Mouse (Mus musculus): ENCODE results near the gene Lnx1.
A peak's percentile ranks its signal among the peaks of the same experiment; 100 is the strongest.

The Lnx1 gene

DNA sequence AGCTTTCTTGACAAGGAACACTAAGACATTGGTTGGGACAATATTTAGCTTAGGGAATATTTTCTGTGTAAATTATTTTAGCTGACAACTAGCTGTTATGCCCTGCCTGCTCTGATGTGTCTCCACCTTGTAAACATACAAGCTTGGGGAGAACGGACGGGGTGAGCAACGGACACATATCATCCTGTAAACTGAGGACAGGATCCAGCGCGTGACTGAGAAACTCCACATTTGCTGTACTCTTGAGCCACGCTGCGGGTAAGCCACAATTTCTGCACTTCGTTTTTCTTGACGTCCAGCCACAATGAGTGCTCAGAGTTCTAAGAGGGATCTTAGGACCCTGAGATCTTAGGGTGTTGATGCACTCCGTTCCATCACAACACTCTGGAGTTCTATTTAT, 48.9 kb downstream of the Lnx1 start:
- DNase-seq (ENCODE audit: low spot score): no peak

DNA sequence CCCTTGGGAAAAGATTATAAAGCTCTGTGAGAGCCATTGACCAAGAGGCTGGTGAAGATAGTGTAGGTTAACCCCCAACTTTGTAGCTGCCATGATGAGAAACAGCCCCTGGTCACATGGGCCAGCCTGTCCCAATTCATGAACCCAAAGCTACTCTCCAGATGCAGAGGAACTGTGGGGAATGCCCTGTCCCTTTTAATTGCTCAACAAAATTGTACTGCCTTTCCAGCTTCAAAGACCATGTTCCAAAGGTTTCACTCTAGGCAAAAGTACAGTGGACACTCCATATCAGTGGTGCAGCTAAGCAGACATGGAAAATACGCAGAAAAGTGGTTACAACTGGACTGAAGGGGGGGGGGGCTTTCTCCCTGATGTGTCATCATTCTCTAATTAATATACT, 53.6 kb downstream of the Lnx1 start:
- DNase-seq (ENCODE audit: low spot score): no peak

DNA sequence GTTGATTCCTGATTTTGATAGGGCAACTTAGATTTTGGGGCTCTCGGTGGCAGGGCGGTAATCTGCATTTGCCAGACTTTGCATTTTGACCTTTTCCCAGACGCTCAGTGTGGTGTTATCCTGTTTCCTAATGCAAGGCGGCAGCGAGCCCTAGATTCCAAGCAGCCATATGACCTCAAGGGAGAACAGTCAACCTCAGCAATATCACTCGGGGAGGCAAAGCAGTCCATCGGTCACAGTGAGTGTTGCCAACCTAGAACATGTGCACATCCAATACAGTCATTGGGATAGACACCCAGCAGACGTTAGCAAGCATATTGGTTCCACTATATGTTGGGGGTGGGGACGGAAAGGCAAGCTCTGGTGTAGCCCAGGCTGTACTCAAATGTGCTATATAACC, 54.5 kb downstream of the Lnx1 start:
- DNase-seq (ENCODE audit: low spot score): no peak

DNA sequence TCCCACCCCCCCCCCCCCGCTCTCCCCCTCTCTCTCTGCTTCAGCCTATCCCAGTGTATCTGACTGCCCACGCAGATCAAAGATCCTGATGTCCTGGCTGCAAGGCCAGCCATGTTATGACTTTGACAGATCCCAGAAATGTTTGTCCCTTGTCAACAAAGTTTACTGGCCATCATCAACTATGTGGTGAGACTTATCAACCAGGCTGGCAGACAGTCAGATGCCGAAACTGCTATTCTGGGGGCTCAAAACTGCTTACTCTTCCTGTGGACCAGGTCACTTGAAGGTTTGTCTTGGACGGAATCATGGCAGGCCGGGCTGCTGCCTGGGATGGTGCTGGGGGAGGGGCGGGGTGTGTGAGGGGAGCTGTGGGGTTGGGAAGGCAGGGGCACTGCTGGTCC, 55.1 kb downstream of the Lnx1 start:
- DNase-seq (ENCODE audit: low spot score): no peak

DNA sequence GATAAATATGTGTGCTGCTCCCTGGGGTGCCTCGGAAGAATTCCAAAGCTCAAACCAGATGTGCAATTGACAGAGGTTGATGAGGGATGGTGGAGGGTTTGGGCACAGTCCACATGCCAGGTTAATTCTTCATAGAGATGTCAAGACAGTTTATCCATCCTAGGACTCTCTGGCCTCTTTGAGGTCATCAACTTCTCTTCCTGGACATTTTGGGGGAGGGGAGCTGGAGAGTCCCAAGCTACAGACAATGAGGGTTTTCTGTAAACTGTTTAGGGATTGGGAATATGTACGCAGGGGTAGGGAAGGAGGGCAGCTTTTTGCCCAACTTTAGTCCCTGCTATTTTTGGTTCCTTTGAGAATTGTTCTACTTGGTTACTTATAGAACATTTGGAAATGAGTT, 60.4 kb downstream of the Lnx1 start:
- DNase-seq (ENCODE audit: low spot score): no peak

DNA sequence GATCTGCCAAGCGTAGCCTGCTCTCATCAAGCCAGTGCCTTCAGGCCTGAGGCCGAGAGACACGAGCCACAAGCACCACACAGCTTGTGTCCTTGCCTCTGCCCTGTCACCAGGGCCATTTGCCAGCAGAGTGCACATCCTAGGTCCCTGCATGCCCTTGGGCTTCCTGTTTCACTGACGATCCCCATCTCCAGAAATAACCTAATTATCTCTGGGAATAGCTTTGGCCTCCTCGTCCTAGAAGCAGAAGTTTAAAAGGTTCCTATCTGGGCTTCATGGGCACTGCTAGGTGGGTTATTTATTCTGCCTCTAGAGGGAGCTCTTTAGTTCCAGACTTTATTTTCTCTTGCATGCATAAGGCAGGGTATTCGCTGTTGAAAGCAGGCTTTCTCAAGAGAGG, 61.7 kb downstream of the Lnx1 start:
- peak; percentile 17 for DNase-seq (ENCODE audit: low spot score)

DNA sequence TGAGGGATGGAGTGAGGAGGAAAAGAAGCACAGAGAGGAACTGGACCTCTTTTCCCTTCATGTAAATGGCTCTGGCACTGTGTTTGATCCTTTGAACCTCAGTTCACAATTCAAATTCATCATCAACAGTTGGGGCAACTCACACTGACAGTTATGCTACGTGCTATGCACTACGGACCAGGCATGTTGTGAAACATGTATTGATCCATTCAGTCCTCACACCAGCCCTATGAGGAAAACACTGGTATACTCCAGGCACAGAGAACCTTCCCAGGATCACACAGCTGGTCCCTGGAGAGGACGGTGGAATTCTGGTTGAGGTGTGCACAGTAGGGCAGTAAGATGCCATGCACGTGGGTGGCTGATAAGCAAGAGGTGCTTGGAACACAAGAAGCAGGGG, 62.2 kb downstream of the Lnx1 start:
- DNase-seq (ENCODE audit: low spot score): no peak

DNA sequence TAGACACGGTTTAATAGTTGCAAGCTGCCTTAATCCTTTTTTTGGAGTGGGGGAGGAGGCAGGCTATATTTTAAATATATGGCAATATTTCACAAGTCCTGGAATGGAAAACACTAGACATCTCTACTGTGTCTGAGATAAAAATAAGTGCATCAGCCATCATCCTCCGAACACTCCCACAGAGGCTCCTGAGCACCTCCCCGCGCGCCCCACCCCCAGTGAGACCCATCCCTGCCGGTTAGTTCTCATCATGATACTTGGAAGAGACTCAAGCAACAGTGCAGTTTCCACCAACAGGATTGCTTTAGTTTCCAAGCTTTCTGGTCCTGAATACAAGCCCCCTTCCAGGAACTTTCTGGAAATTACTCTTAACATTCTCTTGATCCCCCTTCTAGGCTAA, 63.2 kb downstream of the Lnx1 start:
- no peak for DNase-seq (ENCODE audit: low spot score)

DNA sequence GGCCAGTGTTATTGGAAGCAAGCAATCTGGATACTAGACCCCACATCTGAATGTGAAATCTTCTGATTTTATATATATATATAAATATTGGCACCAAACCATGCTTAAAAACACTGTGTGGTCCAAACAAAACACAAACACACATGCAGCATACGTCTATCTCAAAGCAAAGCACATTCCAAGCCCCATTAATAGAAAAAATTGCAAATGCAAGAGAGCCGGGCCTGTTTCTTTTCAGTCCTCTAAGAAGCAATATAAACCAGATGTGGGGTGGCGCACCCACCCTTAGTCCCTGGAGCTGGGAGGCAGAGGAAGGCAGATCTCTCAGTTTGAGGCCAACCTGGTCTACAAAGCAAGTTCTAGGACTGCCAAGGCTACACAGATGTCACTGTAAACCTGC, 68.3 kb downstream of the Lnx1 start:
- no peak for DNase-seq (ENCODE audit: low spot score)

DNA sequence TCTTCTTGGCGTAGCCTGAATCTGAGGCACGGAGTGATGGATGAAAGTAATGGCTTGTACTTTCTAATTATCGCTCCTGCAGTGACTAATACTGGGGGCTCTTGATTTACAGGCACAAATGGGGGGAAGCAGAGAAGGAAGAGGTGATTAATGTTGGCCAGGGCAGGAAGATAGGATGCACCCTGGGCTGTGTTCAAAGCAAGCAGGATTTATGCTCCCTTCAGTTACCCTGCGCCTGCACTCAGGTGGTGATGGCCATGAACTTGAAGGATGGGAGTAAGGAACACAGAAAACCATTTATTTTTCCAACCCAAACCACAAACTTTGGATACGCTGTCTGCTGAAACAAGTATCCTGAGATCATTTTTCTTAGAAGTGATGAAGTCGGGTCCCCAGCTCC, 69.3 kb downstream of the Lnx1 start:
- no peak for DNase-seq (ENCODE audit: low spot score)

DNA sequence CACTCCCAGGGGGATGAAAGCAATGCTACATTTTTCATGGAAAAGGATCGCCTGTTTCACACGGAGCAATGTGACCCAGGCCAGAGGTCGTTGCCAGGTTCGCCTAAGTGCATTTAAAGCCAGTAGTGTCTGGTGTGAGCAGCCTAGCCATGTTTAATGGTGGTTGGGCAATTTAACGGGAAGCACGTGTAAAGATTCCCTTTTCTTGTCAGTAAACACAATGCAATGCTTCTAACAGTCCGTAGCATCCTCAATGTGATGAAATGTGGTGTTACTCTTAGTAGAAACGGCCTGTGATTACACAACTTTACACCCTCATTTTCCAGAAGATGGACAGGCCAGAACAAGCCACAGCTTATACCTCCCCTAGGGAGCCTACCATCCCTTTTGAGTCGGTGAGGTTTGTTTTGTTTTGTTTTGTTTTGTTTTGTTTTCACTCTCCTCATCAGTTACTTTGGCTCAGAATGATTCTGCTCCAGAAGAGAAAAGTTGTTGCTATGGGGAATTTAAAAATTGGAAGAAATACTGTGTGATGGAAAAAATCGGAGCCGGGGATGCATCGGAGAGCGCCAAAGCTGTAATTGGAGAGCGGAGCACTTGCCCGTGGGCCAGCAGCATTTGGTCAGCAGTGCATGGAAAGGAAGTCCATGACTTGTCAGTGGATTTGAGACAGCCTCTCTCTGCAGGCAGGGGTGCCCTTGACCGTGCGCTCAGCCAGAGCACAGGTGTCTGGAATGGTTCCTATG, 70.2 kb downstream of the Lnx1 start:
- DNase-seq (ENCODE audit: low spot score): no peak

DNA sequence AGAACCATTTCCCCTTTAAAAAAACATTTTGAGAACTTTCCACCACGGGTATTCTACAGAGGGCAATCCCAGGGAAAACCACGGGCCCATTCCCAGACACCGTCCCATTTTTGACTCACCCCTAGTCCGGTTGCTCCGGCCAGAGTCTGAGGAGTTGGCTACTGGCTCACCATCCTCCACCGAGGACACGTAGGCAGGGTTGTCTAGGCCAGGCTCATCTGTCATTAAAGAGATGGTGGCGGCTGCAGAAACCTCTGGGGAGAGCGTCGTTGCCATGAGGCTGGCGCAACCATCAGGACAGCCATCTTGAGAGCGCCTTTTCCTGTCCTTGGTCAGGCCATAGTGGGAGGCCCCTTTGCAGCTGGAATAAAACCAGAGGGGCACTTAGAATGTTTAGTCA, 74.7 kb downstream of the Lnx1 start:
- DNase-seq (ENCODE audit: low spot score): no peak

DNA sequence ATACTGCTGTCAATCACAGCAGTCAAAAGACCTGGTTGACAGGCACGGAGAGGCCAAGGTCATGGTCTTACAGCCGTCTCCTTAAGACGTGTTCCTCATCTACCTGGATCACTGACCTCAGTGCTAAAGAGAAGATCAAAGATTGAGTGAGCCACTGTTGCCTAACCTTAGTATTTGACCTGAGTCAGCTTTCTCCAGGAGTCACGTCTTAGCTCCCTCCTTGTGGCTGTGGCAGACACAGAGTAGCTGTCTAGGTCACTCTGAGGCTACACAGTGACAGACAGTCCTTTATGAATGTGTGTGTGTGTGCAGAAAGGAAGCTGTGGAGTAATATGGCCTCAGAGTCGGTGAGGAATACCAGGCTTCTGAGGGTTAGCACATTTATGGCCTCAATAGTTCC, 78.3 kb downstream of the Lnx1 start:
- DNase-seq (ENCODE audit: low spot score): no peak

DNA sequence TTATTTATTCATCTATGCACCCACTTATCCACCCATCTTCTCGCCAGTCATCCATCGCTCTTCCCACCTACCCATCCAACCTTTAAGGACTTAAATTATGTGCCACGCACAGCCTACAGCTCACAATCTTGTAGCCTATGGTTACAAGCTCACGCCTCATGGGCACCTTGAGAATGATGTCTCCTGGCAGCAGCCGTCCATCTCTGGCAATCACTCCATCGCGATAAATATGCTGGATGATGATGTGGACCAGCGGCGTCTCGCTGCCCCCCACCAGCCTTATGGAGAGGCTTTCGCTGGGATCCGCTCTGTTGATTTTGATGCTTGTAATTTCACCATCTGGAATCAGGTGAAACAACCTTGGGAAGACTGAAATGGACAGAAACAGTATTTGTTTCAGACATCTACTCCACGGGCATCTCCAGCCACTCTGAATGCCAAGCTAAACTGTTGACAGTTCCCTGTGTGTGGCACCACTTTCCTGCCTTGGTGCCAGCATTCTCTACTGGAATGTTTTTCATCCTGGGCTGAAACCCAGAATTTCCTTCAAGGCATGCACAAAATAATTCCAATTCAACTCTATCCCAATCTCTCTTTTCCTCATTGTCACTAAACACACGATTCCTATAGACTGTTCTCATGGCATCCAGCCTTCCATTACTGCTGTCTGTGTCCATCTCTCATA, 79.3 kb downstream of the Lnx1 start:
- DNase-seq (ENCODE audit: low spot score): no peak

DNA sequence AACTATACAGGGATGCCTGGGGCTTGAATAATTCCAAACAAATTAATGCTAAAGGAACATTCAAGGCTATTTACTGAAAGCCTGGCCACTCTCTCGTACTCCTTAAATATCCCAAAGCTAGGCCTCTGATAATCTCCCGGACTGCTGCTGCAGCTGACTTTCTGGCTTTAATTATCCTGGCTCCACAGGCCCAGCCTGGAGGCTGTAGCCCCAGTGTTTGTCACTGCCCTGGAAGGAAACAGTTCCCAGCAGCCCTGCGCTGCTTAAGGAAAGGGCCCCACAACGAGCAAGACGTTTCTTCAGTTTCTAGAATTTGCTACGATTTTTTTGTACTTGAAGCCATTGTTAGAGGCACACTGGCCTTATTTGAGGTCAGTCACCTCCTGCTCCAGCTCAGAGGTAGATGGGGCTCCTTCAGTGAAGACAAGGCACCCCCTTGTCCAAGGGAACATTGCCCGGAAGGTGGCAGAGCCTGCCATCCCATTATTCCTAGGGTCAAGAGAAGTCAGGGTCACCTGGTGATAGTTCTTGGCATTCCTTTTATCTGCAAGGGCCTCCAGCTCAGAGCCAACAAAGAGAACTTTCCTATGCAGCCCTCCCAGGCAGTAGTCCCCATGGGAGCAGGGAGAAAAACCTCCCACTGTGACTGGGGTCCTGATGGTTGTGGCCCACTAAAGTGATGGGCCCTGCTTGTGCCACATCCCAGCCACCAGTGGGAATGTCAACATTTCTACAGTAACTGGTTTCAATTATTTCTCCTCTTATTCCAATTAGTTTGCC, 80.8 kb downstream of the Lnx1 start:
- peak; percentile 46 for DNase-seq (ENCODE audit: low spot score)

DNA sequence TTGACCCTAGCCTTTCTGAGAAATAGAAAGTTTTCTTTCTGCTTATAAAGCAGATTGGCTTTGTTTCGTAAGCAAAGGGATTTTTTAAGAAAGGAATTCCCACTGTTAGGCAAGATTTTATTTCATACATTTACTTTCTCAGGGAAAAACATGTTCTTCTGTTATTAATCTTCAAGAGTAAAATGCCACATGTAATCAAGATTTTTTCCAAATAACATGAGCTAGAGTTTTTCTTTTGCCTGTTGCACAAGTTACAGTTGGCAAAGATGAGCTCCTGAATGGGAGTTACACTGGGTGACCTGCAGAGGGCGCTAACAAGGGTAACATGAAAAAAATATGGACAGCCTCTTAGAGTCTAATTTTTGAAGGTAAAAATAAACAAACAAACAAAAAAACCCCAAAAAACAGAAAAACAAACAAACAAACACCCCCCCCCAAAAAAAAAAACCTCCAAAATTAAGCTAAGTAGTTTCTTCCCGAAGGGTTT, 84.1 kb downstream of the Lnx1 start:
- DNase-seq (ENCODE audit: low spot score): no peak

DNA sequence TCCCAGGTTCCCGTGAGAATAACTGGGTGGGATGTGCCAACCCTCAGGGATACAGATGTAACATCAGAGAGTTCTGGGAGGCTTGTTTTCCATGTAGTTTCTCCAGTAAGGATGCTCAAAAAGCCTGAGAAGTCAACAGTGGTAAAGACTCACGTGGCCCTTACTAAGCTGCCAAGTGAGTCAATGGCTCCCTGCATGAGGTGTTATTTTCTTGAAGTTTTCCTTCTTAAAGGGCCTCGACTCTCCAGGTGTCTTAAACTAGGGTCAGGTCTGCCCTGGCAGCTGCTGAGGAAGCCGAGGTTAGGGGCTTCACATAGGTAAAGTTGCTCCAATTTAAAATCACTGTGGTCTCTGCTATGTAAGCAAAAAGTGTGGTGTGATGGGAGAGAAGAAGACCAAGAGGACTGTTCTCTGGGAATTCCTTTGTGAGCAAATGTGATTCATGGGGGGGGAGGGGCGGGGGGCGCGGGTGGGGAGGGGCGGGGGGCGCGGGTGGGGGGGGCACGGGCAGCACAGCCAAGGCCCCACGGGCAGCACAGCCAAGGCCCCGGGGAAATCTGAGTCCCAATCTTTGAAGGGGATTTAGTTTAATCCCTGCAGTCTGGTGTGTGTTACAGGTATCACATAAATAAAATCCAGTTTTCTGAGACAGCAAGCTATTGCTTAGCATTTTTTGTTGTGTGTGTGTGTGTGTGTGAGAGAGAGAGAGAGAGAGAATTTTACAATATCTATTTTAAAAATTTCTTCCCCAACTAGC, 84.7 kb downstream of the Lnx1 start:
- no peak for DNase-seq (ENCODE audit: low spot score)

DNA sequence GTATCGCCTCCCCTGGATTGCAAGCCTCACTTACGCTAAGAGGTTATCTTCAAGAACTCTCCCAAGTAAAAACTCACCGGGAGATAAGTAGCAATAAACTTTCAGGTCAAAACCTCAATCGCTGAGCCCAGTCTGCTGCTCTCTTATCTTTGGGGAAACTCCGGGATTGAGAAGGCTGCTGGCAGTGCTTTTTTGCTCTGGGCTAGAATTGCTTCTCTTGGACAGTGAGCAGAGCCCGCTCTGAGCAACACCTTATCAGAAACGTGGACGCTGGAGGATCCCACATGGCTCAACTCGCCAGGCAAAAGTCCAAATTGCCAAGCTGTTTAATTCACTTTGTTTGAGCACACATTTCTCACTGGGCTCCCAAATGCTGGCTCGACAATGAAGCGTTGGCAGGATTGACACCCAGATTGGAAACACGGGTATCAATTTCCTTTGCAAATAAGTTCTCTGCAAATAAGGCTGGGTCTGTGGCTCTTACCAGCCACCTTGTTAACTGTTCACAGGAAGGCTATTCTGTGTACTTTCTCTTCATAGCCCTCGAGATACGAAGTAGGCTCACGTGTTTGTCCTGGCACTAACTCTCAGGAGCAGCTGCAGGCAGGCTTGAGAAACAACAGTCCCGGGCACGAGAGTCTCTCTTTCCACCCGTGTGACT, 89.1 kb downstream of the Lnx1 start:
- peak; percentile 68 for DNase-seq (ENCODE audit: low spot score)

DNA sequence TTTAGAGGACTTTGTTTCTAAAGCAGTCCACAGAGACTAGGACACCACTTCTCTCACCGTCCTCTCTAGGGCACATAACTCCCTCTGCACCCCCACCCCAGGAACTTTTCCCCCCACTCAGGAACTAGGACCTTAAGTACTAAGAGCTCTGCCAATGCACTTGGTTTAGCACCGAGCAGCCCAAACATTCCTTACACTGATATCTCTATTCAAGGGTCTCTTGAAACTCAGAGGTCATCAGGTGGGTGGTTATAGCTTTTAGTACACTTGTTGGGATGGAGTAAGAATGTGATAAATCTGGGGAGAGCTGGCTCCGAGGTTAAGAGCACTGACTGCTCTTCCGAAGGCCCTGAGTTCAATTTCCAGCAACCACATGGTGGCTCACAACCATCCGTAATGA, 90.0 kb downstream of the Lnx1 start:
- no peak for DNase-seq (ENCODE audit: low spot score)

DNA sequence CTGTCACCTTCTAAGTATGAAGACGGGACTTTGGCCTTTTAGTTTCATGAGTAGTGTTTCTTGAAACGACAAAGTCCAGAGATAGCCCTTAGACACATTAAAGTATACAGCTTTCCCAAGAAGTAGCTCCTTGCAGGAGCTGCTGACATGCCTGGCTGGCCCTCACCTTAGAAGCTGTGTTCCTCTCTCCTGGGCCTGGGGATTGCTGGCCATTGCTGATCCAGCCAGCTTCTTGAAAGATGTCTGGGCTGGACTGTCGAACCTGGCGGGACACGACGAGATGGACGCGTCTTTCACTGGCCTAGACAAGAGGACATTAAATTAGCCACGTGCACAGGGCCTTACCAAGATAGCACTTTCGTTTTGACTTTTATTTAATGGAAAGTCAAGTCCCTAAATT, 92.2 kb downstream of the Lnx1 start:
- no peak for DNase-seq (ENCODE audit: low spot score)

DNA sequence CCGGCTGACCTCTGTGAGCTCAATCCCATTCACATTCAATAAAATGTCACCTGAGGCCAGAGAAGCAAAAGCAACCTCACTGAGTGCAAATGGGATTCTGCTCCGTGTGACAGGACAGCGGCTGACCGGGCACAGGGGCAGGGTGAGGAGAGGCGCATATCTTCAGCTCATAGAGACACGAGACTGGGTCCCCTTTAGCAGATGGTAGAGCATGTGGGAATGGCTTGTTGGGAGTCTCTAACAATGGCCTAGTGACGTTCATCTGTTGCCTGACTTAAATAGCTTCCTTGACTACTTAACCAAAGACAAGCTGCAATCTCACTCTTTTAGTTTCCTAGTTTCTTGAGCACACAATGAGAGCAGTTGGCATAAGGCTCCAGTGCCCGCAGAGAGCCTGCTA, 96.5 kb downstream of the Lnx1 start:
- DNase-seq (ENCODE audit: low spot score): no peak

DNA sequence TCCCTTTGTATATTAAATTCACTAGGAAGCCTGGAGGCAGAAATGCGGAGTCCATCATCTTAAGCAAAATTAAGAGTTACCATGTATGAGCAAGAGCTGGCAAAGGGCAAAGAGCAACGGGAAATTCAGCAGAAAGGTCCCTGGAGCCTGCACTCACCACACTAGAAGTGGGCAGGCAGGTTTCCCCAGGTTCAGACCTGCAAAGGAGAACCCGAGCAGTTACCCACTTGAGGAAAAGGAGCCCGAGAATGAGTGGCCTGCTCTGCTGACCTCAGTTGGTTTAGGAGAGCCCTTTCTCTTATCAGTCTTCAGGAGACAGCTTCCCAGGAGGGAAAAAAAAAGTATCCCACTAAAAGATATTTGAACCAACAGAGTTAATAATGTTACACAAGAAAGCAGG, 99.4 kb downstream of the Lnx1 start:
- no peak for DNase-seq (ENCODE audit: low spot score)

All from testis, postnatal 14 days (tissue).